Mouse (Mus musculus): ENCODE measurements at regions not wholly inside any gene's neighbourhood (a gene's known extent, or its start where the extent isn't known, plus 50 kb on each side); places are given as distances from the start of the nearest gene placed in this dataset.

DNA sequence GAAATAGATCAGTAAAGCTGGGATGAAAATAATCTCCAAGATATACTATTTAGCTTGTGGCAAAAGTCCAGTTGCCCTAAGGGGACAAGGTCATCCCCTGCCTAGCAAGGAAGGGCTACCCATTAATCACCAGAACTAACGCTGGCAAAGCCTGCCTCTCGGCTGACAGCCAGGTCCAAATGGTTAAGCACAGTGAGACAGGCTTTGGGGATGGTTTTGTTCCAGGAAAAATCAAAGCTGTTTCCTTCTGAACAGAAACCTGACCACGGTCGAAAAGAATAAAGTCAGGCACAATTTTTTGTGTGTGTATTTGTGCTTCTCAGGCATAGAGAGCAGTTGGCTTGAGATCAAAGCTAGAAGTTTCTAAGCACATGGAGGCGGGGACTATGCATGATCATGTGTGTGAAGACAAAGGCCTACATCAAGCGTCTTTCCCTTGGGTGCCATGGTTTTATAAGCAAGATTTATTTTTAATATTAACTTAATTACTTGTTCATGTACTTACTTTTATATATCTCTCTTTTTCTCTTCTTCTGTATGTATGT lies 70.1 kb upstream of the Rpl10-ps3 start:
- ATAC-seq (ENCODE audit: insufficient read depth, low read depth) (no peak), DNase-seq (ENCODE audit: low spot score) (no peak)
- Histone ChIP-seq H3K27me3 (ENCODE audit: control insufficient read depth, insufficient read depth, low read length) (no peaks in the 10 kb centered on the region), H3K9me3 (replicated peaks; ENCODE audit: control insufficient read depth, low read length) (no peaks in the 10 kb centered on the region), H3K36me3 (replicated peaks; ENCODE audit: control insufficient read depth, insufficient read depth, low read length) (no peaks in the 10 kb centered on the region), H3K27ac (ENCODE audit: low read depth) (no peak overlapping the region), H3K9ac (replicated peaks; ENCODE audit: low read depth, low read length) (no peak overlapping the region), H3K4me2 (ENCODE audit: low read depth, low read length) (no peak overlapping the region), H3K4me1 (ENCODE audit: control insufficient read depth, insufficient read depth) (no peaks in the 10 kb centered on the region), H3K4me3 (ENCODE audit: low read depth, low read length) (no peak overlapping the region)
- WGBS = 64% methylated on average over 6 of the region's 6 CpGs
- no peak for TF ChIP-seq EP300 (IDR thresholded peaks at IDR 0.05; ENCODE audit: low read depth)
- TF ChIP-seq CTCF (IDR thresholded peaks at IDR 0.05; ENCODE audit: low read depth) = no peak

DNA sequence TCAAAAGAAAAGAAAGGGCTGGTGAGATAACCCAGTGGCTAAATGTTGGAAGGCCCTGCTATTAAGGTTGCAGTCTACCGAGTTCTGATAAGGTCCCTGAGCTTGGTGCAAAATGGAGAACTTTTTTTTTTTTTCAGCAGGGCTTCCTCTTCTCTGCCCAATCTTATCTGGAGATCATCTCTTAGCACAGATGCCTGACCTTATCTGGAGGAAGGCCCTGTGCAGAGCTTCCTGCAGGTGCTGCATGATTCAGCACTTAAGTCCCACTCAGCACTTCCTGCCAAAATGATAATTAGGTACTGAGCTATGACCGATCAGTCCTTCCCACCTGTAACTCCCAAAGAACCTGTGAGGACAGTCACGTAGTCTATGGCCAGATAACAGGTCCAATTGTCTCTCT lies 71.9 kb upstream of the Rpl10-ps3 start:
- ATAC-seq (ENCODE audit: insufficient read depth, low read depth) (no peak), DNase-seq (ENCODE audit: low spot score) (no peak)
- no peak for TF ChIP-seq EP300 (IDR thresholded peaks at IDR 0.05; ENCODE audit: low read depth)
- 33% methylated on average over 3 of the region's 3 CpGs for WGBS
- H3K36me3 ChIP-seq (replicated peaks; ENCODE audit: control insufficient read depth, insufficient read depth, low read length) = no peaks in the 10 kb centered on the region
- no peak overlapping the region for H3K4me3 ChIP-seq (ENCODE audit: low read depth, low read length)
- no peaks in the 10 kb centered on the region for H3K27me3 ChIP-seq (ENCODE audit: control insufficient read depth, insufficient read depth, low read length)
- no peak overlapping the region for H3K27ac ChIP-seq (ENCODE audit: low read depth)
- H3K9ac ChIP-seq (replicated peaks; ENCODE audit: low read depth, low read length) = no peak overlapping the region
- H3K4me1 ChIP-seq (ENCODE audit: control insufficient read depth, insufficient read depth) = no peaks in the 10 kb centered on the region
- no peak overlapping the region for H3K4me2 ChIP-seq (ENCODE audit: low read depth, low read length)
- no peaks in the 10 kb centered on the region; the same call in 1 of the 2 replicates for H3K9me3 ChIP-seq (replicated peaks; ENCODE audit: control insufficient read depth, low read length)

DNA sequence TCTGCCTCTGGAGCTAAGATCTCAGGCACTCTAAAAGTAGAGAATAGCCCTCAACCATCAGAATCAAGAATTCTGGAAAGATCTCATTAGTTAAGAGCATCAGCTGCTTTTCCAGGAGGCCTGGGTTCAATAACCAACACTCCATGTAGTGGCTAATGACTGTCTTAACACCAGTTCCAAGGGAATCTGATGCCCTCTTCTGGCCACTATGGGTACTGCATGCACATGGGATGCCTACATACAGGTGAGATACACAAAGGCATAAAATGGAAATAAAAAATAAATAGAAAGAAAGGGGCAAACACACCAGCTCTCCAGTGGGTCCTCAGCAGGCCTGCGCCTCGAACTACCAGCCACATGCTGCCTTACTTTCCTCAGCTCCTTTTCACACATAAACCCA lies 73.3 kb upstream of the Plet1 start:
- Histone ChIP-seq H3K9ac (replicated peaks; ENCODE audit: low read depth, low read length) (no peak overlapping the region), H3K4me1 (ENCODE audit: control insufficient read depth, insufficient read depth) (no peaks in the 10 kb centered on the region), H3K27me3 (ENCODE audit: control insufficient read depth, insufficient read depth, low read length) (no peaks in the 10 kb centered on the region), H3K4me3 (ENCODE audit: low read depth, low read length) (no peak overlapping the region), H3K9me3 (replicated peaks; ENCODE audit: control insufficient read depth, low read length) (no peaks in the 10 kb centered on the region; the same call in 1 of the 2 replicates), H3K27ac (ENCODE audit: low read depth) (no peak overlapping the region), H3K4me2 (ENCODE audit: low read depth, low read length) (no peak overlapping the region), H3K36me3 (replicated peaks; ENCODE audit: control insufficient read depth, insufficient read depth, low read length) (no peaks in the 10 kb centered on the region)
- DNase-seq (ENCODE audit: low spot score) (no peak), ATAC-seq (ENCODE audit: insufficient read depth, low read depth) (no peak)
- no peak for TF ChIP-seq EP300 (IDR thresholded peaks at IDR 0.05; ENCODE audit: low read depth)
- peak; percentile 30 for TF ChIP-seq CTCF (IDR thresholded peaks at IDR 0.05; ENCODE audit: low read depth)
- 96% methylated on average over 2 of the region's 2 CpGs for WGBS

DNA sequence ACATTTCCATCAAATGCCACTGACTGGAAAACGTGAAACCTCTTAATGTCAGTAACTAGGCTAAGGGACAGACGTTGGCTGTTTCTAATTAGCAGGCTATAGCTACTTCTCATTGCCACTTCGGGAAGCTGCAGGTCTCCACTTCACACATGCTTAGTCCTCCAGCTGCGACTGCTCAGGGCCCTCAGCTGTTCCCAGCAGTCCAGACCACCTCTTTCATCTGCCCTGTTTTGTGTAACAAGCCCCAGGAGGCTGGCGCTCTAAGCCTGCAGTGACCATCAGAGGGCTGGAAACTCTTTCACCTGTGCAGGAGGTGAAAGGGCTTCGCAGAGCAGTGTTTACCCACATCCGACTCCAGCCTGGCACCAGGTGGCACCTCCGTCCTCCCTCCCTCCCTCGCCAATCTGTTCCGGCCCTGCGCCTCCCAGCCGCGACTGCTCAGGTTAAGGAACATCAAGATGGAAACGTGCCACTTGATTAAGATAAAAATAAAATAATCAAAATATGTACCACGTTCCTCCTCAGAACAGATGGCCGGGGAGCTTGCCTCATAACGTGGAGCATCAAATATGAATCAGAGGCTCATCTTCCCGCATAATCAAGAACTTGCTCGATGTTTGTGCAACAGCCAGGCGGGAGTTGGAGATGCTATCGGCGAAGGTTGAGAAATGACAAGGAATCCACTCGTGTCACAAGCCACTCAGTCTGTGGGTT lies 72.6 kb upstream of the Plet1 start:
- Histone ChIP-seq H3K4me2 (ENCODE audit: low read depth, low read length) (no peak overlapping the region), H3K27me3 (ENCODE audit: control insufficient read depth, insufficient read depth, low read length) (no peaks in the 10 kb centered on the region), H3K9me3 (replicated peaks; ENCODE audit: control insufficient read depth, low read length) (no peaks in the 10 kb centered on the region; the same call in 1 of the 2 replicates), H3K4me1 (ENCODE audit: control insufficient read depth, insufficient read depth) (no peaks in the 10 kb centered on the region), H3K4me3 (ENCODE audit: low read depth, low read length) (no peak overlapping the region), H3K9ac (replicated peaks; ENCODE audit: low read depth, low read length) (no peak overlapping the region), H3K27ac (ENCODE audit: low read depth) (no peak overlapping the region), H3K36me3 (replicated peaks; ENCODE audit: control insufficient read depth, insufficient read depth, low read length) (no peaks in the 10 kb centered on the region)
- no peak for TF ChIP-seq EP300 (IDR thresholded peaks at IDR 0.05; ENCODE audit: low read depth)
- no peak for TF ChIP-seq CTCF (IDR thresholded peaks at IDR 0.05; ENCODE audit: low read depth)
- 79% methylated on average over 23 of the region's 23 CpGs for WGBS
- DNase-seq (ENCODE audit: low spot score) (no peak), ATAC-seq (ENCODE audit: insufficient read depth, low read depth) (no peak)

DNA sequence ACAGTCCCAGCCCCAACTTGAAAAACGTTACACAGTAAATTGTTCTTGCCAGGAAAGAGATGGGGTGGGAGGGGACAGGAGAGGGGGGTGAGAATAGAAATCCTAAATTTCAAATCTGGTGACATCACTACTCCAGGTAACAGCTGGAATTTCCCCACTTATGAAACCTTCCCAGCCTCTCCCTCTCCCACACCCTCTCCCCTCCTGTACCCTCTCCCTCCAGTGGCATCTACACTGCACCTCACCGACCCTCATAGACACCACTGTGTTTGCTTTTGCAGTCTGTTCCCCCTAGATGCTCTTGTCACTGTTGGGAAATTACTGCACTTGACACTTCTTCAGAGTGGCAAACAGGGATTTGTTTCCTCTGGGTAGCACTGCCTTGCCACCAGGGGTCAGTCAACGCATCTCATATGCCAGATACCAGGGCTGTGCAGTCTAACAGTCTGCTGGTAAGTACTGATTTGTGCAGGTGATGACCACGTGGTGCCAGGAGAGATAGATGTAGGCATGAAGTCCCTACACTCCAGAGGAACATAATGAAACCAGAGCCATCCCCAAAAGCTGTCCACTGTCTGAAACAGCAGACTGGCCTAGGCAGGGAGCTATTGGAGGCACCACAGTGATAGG lies 68.3 kb upstream of the Plet1 start:
- no peak overlapping the region for H3K27ac ChIP-seq (ENCODE audit: low read depth)
- no peaks in the 10 kb centered on the region for H3K4me1 ChIP-seq (ENCODE audit: control insufficient read depth, insufficient read depth)
- ATAC-seq (ENCODE audit: insufficient read depth, low read depth) (no peak), DNase-seq (ENCODE audit: low spot score) (peak; percentile 99)
- H3K4me3 ChIP-seq (ENCODE audit: low read depth, low read length) = no peak overlapping the region
- no peak overlapping the region for H3K4me2 ChIP-seq (ENCODE audit: low read depth, low read length)
- H3K9ac ChIP-seq (replicated peaks; ENCODE audit: low read depth, low read length) = no peak overlapping the region
- 43% methylated on average over 4 of the region's 4 CpGs for WGBS
- H3K27me3 ChIP-seq (ENCODE audit: control insufficient read depth, insufficient read depth, low read length) = no peaks in the 10 kb centered on the region
- no peak for TF ChIP-seq EP300 (IDR thresholded peaks at IDR 0.05; ENCODE audit: low read depth)
- peak; percentile 49 for TF ChIP-seq CTCF (IDR thresholded peaks at IDR 0.05; ENCODE audit: low read depth)
- H3K36me3 ChIP-seq (replicated peaks; ENCODE audit: control insufficient read depth, insufficient read depth, low read length) = no peaks in the 10 kb centered on the region
- no peaks in the 10 kb centered on the region; the same call in 1 of the 2 replicates for H3K9me3 ChIP-seq (replicated peaks; ENCODE audit: control insufficient read depth, low read length)

All from heart, postnatal 0 days (tissue).